Mouse (Mus musculus) MEL (cell line): ENCODE measurements around the gene Fto. TPM values are rescaled to one million over a fixed set of nuclear protein-coding genes. Genes with fewer than 3 reads are reported as not detected.

Experiments
- DNase-seq: peaks from one replicate; pipeline ENCODE4 v3.0.0; 2011; ENCODE audit warnings: low read depth, low spot score
- H3K27ac ChIP-seq: 2 replicates; pipeline ENCODE4 v1.5.1; 2012; ENCODE audit warnings: low read depth, mild to moderate bottlenecking, control low read depth, low read length, moderate library complexity; ENCODE audit not compliant: control insufficient read depth
- H3K27me3 ChIP-seq, 2 experiments: fragments of 150-350 bp in 1 of 2; sonication (generic) in 1 of 2; 2 replicates each; pipeline ENCODE4 v1.6.1; 2012; ENCODE audit warnings: low read length in 2 of 2, mild to moderate bottlenecking in 2 of 2, improper control_type of control experiment in 1 of 2, moderate library complexity in 1 of 2; ENCODE audit not compliant: insufficient read depth in 2 of 2, control insufficient read depth in 1 of 2
- H3K36me3 ChIP-seq, 2 experiments: 2 replicates each; pipeline ENCODE4 v1.6.1; 2012 to 2014; ENCODE audit warnings: low read length in 2 of 2, improper control_type of control experiment in 1 of 2, inconsistent platforms in 1 of 2, mild to moderate bottlenecking in 1 of 2; ENCODE audit not compliant: insufficient read depth in 2 of 2, control insufficient read depth in 1 of 2
- H3K4me1 ChIP-seq, 2 experiments: fragments of 150-350 bp in 1 of 2; sonication (generic) in 1 of 2; 2 replicates each; pipeline ENCODE4 v1.6.1; 2012; ENCODE audit warnings: low read length in 2 of 2, improper control_type of control experiment in 1 of 2, mild to moderate bottlenecking in 1 of 2; ENCODE audit not compliant: insufficient read depth in 2 of 2, control insufficient read depth in 1 of 2
- H3K4me3 ChIP-seq, 2 experiments: fragments of 150-350 bp in 1 of 2; sonication (generic) in 1 of 2; 2 replicates each; pipeline ENCODE4 v1.5.1; 2012; ENCODE audit warnings: low read depth in 2 of 2, low read length in 2 of 2, mild to moderate bottlenecking in 2 of 2, moderate library complexity in 2 of 2, control low read depth in 1 of 2, improper control_type of control experiment in 1 of 2; ENCODE audit not compliant: control insufficient read depth in 1 of 2, insufficient read depth in 1 of 2
- H3K79me2 ChIP-seq: 2 replicates; pipeline ENCODE4 v1.6.1; 2012; ENCODE audit warnings: mild to moderate bottlenecking, low read length, moderate library complexity; ENCODE audit not compliant: control insufficient read depth, poor library complexity, insufficient read depth
- H3K9ac ChIP-seq: 2 replicates; pipeline ENCODE4 v1.6.1; 2012; ENCODE audit warnings: low read depth, mild to moderate bottlenecking, control low read depth, low read length, moderate library complexity; ENCODE audit not compliant: control insufficient read depth, poor library complexity, severe bottlenecking
- H3K9me3 ChIP-seq: fragments of 150-350 bp; sonication (generic); replicated peaks from 2 replicates; pipeline ENCODE4 v1.6.1; 2012; ENCODE audit warnings: mild to moderate bottlenecking, low read length, improper control_type of control experiment, moderate library complexity; ENCODE audit not compliant: insufficient read depth
- CTCF ChIP-seq, 3 experiments: IDR thresholded peaks in 2 of 3; conservative IDR thresholded peaks in 1 of 3; 2 replicates each; pipeline ENCODE4 v1.5.1; 2011 to 2012; ENCODE audit warnings: low read length in 3 of 3, low read depth in 2 of 3, mild to moderate bottlenecking in 2 of 3, improper control_type of control experiment in 1 of 3, inconsistent platforms in 1 of 3, mixed read lengths in 1 of 3, moderate library complexity in 1 of 3; ENCODE audit not compliant: control insufficient read depth in 1 of 3, insufficient read depth in 1 of 3, poor library complexity in 1 of 3, severe bottlenecking in 1 of 3
- EP300 ChIP-seq, 2 experiments: IDR thresholded peaks; 2 replicates each; pipeline ENCODE4 v1.6.1; 2011; ENCODE audit warnings: improper control_type of control experiment in 2 of 2, low read length in 2 of 2, low read depth in 1 of 2, mild to moderate bottlenecking in 1 of 2
- JUND ChIP-seq: IDR thresholded peaks from 2 replicates; pipeline ENCODE4 v1.6.1; 2011; ENCODE audit warnings: low read depth, mild to moderate bottlenecking, improper control_type of control experiment, low read length
- KAT2A ChIP-seq: conservative IDR thresholded peaks from 2 replicates; pipeline ENCODE4 v1.6.1; 2012; ENCODE audit warnings: low read depth, low read length, improper control_type of control experiment, inconsistent platforms
- MAZ ChIP-seq: IDR thresholded peaks from 2 replicates; pipeline ENCODE4 v1.6.1; 2012; ENCODE audit warnings: low read depth, mild to moderate bottlenecking, inconsistent platforms, low read length, improper control_type of control experiment
- MXI1 ChIP-seq: IDR thresholded peaks from 2 replicates; pipeline ENCODE4 v1.6.1; 2011; ENCODE audit warnings: mild to moderate bottlenecking, low read depth, low read length, improper control_type of control experiment
- NELFE ChIP-seq: IDR thresholded peaks from 2 replicates; pipeline ENCODE4 v1.6.1; 2011; ENCODE audit warnings: low read depth, low read length, improper control_type of control experiment
- POLR2AphosphoS2 ChIP-seq: IDR thresholded peaks from 2 replicates; pipeline ENCODE4 v1.6.1; 2011; ENCODE audit warnings: low read length, improper control_type of control experiment
- POLR2AphosphoS5 ChIP-seq: IDR thresholded peaks from 2 replicates; pipeline ENCODE4 v1.6.1; 2012; ENCODE audit warnings: low read depth, borderline replicate concordance, mild to moderate bottlenecking, inconsistent platforms, low read length, moderate library complexity, mixed read lengths
- SMC3 ChIP-seq: IDR thresholded peaks from 2 replicates; pipeline ENCODE4 v1.6.1; 2011; ENCODE audit warnings: low read depth, low read length, improper control_type of control experiment
- ZC3H11A ChIP-seq: IDR thresholded peaks from 2 replicates; pipeline ENCODE4 v1.6.1; 2012; ENCODE audit warnings: low read depth, mild to moderate bottlenecking, inconsistent platforms, low read length, improper control_type of control experiment
- ZNF384 ChIP-seq: IDR thresholded peaks from 2 replicates; pipeline ENCODE4 v1.6.1; 2012; ENCODE audit warnings: low read depth, mild to moderate bottlenecking, inconsistent platforms, low read length, improper control_type of control experiment
- polyA plus RNA-seq, 2 experiments: library from polyadenylated mRNA; stranded (reverse) in 1 of 2; unstranded in 1 of 2; fragments of >175 nt in 1 of 2; fragments of >200 nt in 1 of 2; gene quantifications; 2 replicates each; pipeline versions ENCODE4 v1.2.1 to v1.2.4; 2012; ENCODE audit warnings: low replicate concordance in 2 of 2, low read depth in 1 of 2; ENCODE audit not compliant: insufficient read length in 2 of 2, insufficient read depth in 1 of 2, missing spikeins in 1 of 2
- total RNA-seq: library from RNA; depleted of rRNA; stranded (reverse); fragments of 300-350 nt; gene quantifications from 2 replicates; pipeline ENCODE4 v1.2.3, GENCODE M21; 2012

Gene Fto
- total and polyA plus RNA-seq, 3 experiments, result 13.5 to 41.1 TPM; not detected in 1

DNA sequence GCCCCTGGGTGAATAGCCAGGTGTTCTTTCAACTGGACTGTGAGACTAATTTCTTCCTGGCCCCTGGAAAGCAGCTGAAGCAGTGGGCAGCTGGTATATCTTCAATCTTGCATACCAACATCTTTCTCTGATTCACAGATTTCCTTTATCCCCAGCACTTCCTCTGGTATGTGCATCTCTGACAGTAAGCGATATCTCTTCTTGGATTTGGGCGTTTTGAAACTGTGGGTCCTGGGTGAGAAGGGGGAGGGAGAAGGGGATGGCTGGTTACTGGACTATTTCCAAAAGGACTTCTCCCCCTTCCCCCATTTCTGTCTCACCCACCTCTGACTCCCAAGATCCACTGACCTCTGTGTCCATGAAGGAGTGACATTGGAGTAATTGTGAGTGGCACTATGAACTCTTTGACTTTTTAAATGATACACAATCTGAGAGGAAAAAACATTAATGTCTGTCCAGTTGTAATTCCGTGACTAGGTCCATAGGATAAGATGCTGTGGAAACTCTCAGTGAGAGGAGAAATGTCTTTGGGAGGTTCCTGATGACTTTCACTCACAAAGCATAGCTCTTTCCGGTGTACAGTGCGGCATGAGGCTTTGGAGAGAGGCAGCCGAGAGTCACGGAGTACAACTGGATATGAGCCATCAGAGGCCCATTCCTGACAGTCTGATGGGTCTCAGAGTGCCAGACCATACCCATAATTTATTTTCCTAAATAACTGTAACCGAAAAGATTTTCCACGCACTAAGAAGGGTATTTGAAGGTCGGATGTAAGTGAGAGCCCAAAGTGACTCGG lies 271.5 kb downstream of the Fto start:
- DNase-seq, result no peak
- no peaks in the 10 kb centered on the region for H3K27me3 ChIP-seq
- no peaks in the 10 kb centered on the region for H3K79me2 ChIP-seq
- H3K27ac ChIP-seq, result no peak overlapping the region
- H3K4me1 ChIP-seq, result no peaks in the 10 kb centered on the region
- no peak overlapping the region for H3K4me3 ChIP-seq
- H3K36me3 ChIP-seq, result no peaks in the 10 kb centered on the region
- no peak for TF ChIP-seq SMC3
- TF ChIP-seq, all 39 proteins: peak for 0
- Histone ChIP-seq H3K9ac (no peak overlapping the region), H3K9me3 (no peaks in the 10 kb centered on the region)

DNA sequence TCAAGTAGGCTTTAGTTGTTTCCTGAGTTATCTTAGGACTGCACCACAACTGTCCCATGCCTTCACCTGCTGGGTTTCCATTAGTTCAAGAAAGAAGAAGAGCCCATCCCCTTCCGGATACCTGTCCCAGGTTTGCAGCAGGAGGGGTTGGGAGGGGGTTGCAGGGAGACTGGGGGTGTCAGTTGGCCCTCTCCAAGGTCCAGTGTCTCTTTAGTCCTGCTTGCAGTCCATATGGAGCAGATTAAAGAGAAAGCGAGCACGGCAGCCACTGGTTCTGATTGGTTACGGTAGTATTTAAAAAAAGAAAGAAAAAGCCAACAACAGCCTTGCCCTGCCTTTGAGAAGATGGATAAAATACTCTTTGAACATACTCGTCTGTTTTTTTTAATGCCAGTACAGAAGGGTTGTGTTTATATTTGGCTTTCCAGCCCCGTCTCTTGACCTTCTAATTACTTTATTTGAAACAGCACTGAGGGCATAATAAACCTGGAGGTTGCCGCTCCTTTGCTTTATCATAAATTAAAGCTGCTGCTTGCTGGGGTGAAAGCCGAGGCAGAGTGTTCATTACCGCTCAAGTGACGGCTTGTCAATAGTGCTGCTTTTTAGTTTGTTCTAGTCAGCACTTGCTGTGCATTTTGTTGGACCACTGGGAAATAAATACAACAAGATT lies 279.2 kb downstream of the Fto start:
- H3K4me1 ChIP-seq, result no peaks in the 10 kb centered on the region
- no peaks in the 10 kb centered on the region for H3K9me3 ChIP-seq
- no peaks in the 10 kb centered on the region for H3K27me3 ChIP-seq
- H3K36me3 ChIP-seq, result no peaks in the 10 kb centered on the region
- no peaks in the 10 kb centered on the region for H3K79me2 ChIP-seq
- DNase-seq, result no peak
- no peak overlapping the region for H3K4me3 ChIP-seq
- TF ChIP-seq JUND (no peak), SMC3 (no peak), ZNF384 (no peak), CTCF (IDR thresholded peaks at IDR 0.05 in 2 of 3, conservative IDR thresholded peaks at IDR 0.05 in 1 of 3; ENCODE audit: control insufficient read depth in 1 of 3, insufficient read depth in 1 of 3, low read depth in 2 of 3, low read length in 3 of 3, poor library complexity in 1 of 3, severe bottlenecking in 1 of 3) (no peak), MXI1 (no peak), NELFE (no peak), POLR2AphosphoS5 (no peak), POLR2AphosphoS2 (no peak), EP300 (IDR thresholded peaks at IDR 0.05; ENCODE audit: low read depth in 1 of 2, low read length in 2 of 2) (no peak)
- H3K9ac ChIP-seq, result no peak overlapping the region
- no peak overlapping the region for H3K27ac ChIP-seq

DNA sequence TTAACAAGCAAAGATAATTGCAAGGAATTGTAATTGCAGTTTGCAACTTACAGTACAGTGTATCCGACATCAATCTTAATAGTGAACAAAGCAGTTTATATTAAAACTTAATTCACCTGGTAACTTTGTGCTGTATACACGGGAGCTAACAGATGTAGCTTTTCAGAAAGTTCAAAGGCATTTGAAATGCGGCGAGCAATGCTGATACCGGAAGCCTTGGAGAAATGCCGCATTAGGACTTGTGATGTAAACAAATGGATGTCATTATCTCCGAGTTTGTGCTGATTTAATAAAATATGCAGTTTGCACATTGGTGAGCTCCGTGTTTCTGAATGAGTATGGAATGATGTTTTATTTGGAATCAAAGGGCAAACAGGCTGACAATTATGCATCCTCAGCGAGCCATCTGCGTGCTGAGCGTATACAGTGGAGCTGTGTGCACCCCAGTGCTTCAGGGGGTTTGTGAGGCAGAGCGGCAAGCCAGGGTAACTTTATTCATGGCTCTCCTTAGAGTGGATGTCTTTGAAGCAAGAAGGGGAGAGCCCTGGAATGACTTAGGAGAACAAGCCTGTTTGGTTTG lies 280.0 kb downstream of the Fto start:
- DNase-seq, result no peak
- Histone ChIP-seq H3K27me3 (no peaks in the 10 kb centered on the region), H3K9me3 (no peaks in the 10 kb centered on the region), H3K9ac (no peak overlapping the region), H3K79me2 (no peaks in the 10 kb centered on the region), H3K36me3 (no peaks in the 10 kb centered on the region), H3K27ac (no peak overlapping the region), H3K4me3 (no peak overlapping the region), H3K4me1 (no peaks in the 10 kb centered on the region)
- TF ChIP-seq ZC3H11A, result no peak
- no peak for TF ChIP-seq CTCF (IDR thresholded peaks at IDR 0.05 in 2 of 3, conservative IDR thresholded peaks at IDR 0.05 in 1 of 3; ENCODE audit: control insufficient read depth in 1 of 3, insufficient read depth in 1 of 3, low read depth in 2 of 3, low read length in 3 of 3, poor library complexity in 1 of 3, severe bottlenecking in 1 of 3)
- TF ChIP-seq MXI1, result no peak
- TF ChIP-seq KAT2A, result no peak
- TF ChIP-seq MAZ, result no peak
